Mouse (Mus musculus): Measurements from ENCODE around the gene Phactr3. TPM values are rescaled to one million over a fixed set of nuclear protein-coding genes. Genes with fewer than 3 reads are reported as not detected.

The Phactr3 gene
- total RNA-seq, 1 experiment = 1.1 TPM

GRCm38 (mm10) chr2:178277206-178277605 lies 158.4 kb downstream of the Phactr3 start:
- Histone ChIP-seq H3K36me3 (ENCODE audit: control insufficient read depth, insufficient read depth, low read length, poor library complexity, severe bottlenecking) (no peaks in the 10 kb centered on the region), H3K9me3 (ENCODE audit: control insufficient read depth, insufficient read depth, low read depth, low read length) (no peaks in the 10 kb centered on the region), H3K4me1 (ENCODE audit: control insufficient read depth in 2 of 2, insufficient read depth in 2 of 2, low read length in 2 of 2, poor library complexity in 1 of 2) (no peaks in the 10 kb centered on the region), H3K9ac (ENCODE audit: insufficient read depth, low read depth, low read length, poor library complexity, severe bottlenecking) (no peak overlapping the region), H3K4me3 (ENCODE audit: insufficient read depth in 1 of 2, low read depth in 1 of 2, low read length in 2 of 2, poor library complexity in 1 of 2, severe bottlenecking in 1 of 2) (no peak overlapping the region), H3K27ac (ENCODE audit: insufficient read depth, low read depth, low read length, poor library complexity, severe bottlenecking) (no peak overlapping the region)
- in situ Hi-C loops (cut with MboI; ENCODE audit: low sequenced_read_pairs in 2 of 2, unreplicated experiment in 2 of 2) = no loop called here
- no peak for TF ChIP-seq CHD2 (IDR thresholded peaks at IDR 0.05; ENCODE audit: low read depth, low read length)
- peak; percentile 49 for DNase-seq (ENCODE audit: low read depth, low spot score)

GRCm38 (mm10) chr2:178281183-178281582 lies 162.4 kb downstream of the Phactr3 start:
- in situ Hi-C loops (cut with MboI; ENCODE audit: low sequenced_read_pairs in 2 of 2, unreplicated experiment in 2 of 2) = no loop called here
- Histone ChIP-seq H3K27ac (ENCODE audit: insufficient read depth, low read depth, low read length, poor library complexity, severe bottlenecking) (no peak overlapping the region), H3K9me3 (ENCODE audit: control insufficient read depth, insufficient read depth, low read depth, low read length) (no peaks in the 10 kb centered on the region), H3K4me1 (ENCODE audit: control insufficient read depth in 2 of 2, insufficient read depth in 2 of 2, low read length in 2 of 2, poor library complexity in 1 of 2) (no peaks in the 10 kb centered on the region), H3K9ac (ENCODE audit: insufficient read depth, low read depth, low read length, poor library complexity, severe bottlenecking) (no peak overlapping the region), H3K36me3 (ENCODE audit: control insufficient read depth, insufficient read depth, low read length, poor library complexity, severe bottlenecking) (no peaks in the 10 kb centered on the region), H3K4me3 (ENCODE audit: insufficient read depth in 1 of 2, low read depth in 1 of 2, low read length in 2 of 2, poor library complexity in 1 of 2, severe bottlenecking in 1 of 2) (no peak overlapping the region)
- TF ChIP-seq CHD2 (IDR thresholded peaks at IDR 0.05; ENCODE audit: low read depth, low read length) (no peak), ZC3H11A (IDR thresholded peaks at IDR 0.05; ENCODE audit: borderline replicate concordance, low read depth, low read length) (no peak), MAFK (IDR thresholded peaks at IDR 0.05; ENCODE audit: insufficient read depth, low read depth, low read length) (no peak), ZNF384 (IDR thresholded peaks at IDR 0.05; ENCODE audit: low read depth, low read length) (no peak), HCFC1 (IDR thresholded peaks at IDR 0.05; ENCODE audit: borderline replicate concordance, insufficient read depth, low read length) (no peak)
- no peak for DNase-seq (ENCODE audit: low read depth, low spot score)

GRCm38 (mm10) chr2:178287285-178287684 lies 168.5 kb downstream of the Phactr3 start:
- H3K27ac ChIP-seq (ENCODE audit: insufficient read depth, low read depth, low read length, poor library complexity, severe bottlenecking) = no peak overlapping the region
- no peak overlapping the region for H3K9ac ChIP-seq (ENCODE audit: insufficient read depth, low read depth, low read length, poor library complexity, severe bottlenecking)
- no peak for TF ChIP-seq HCFC1 (IDR thresholded peaks at IDR 0.05; ENCODE audit: borderline replicate concordance, insufficient read depth, low read length)
- TF ChIP-seq CHD2 (IDR thresholded peaks at IDR 0.05; ENCODE audit: low read depth, low read length) = no peak
- TF ChIP-seq ZNF384 (IDR thresholded peaks at IDR 0.05; ENCODE audit: low read depth, low read length) = no peak
- no peak for TF ChIP-seq MAFK (IDR thresholded peaks at IDR 0.05; ENCODE audit: insufficient read depth, low read depth, low read length)
- no peak for TF ChIP-seq ZC3H11A (IDR thresholded peaks at IDR 0.05; ENCODE audit: borderline replicate concordance, low read depth, low read length)
- no peaks in the 10 kb centered on the region for H3K4me1 ChIP-seq (ENCODE audit: control insufficient read depth in 2 of 2, insufficient read depth in 2 of 2, low read length in 2 of 2, poor library complexity in 1 of 2)
- no peaks in the 10 kb centered on the region for H3K36me3 ChIP-seq (ENCODE audit: control insufficient read depth, insufficient read depth, low read length, poor library complexity, severe bottlenecking)
- in situ Hi-C loops (cut with MboI; ENCODE audit: low sequenced_read_pairs in 2 of 2, unreplicated experiment in 2 of 2) = no loop called here
- H3K9me3 ChIP-seq (ENCODE audit: control insufficient read depth, insufficient read depth, low read depth, low read length) = no peaks in the 10 kb centered on the region
- no peak overlapping the region for H3K4me3 ChIP-seq (ENCODE audit: insufficient read depth in 1 of 2, low read depth in 1 of 2, low read length in 2 of 2, poor library complexity in 1 of 2, severe bottlenecking in 1 of 2)
- DNase-seq (ENCODE audit: low read depth, low spot score) = no peak

- H3K4me3 ChIP-seq (ENCODE audit: insufficient read depth in 1 of 2, low read depth in 1 of 2, low read length in 2 of 2, poor library complexity in 1 of 2, severe bottlenecking in 1 of 2) = no peak overlapping the region
- H3K27ac ChIP-seq (ENCODE audit: insufficient read depth, low read depth, low read length, poor library complexity, severe bottlenecking) = no peak overlapping the region
- in situ Hi-C loops (cut with MboI; ENCODE audit: low sequenced_read_pairs in 2 of 2, unreplicated experiment in 2 of 2) = no loop called here
- H3K9me3 ChIP-seq (ENCODE audit: control insufficient read depth, insufficient read depth, low read depth, low read length) = no peaks in the 10 kb centered on the region
- no peak overlapping the region for H3K9ac ChIP-seq (ENCODE audit: insufficient read depth, low read depth, low read length, poor library complexity, severe bottlenecking)
- no peaks in the 10 kb centered on the region for H3K4me1 ChIP-seq (ENCODE audit: control insufficient read depth in 2 of 2, insufficient read depth in 2 of 2, low read length in 2 of 2, poor library complexity in 1 of 2)
- H3K36me3 ChIP-seq (ENCODE audit: control insufficient read depth, insufficient read depth, low read length, poor library complexity, severe bottlenecking) = no peaks in the 10 kb centered on the region
- no peak for TF ChIP-seq HCFC1 (IDR thresholded peaks at IDR 0.05; ENCODE audit: borderline replicate concordance, insufficient read depth, low read length)
- no peak for TF ChIP-seq ZC3H11A (IDR thresholded peaks at IDR 0.05; ENCODE audit: borderline replicate concordance, low read depth, low read length)
- no peak for TF ChIP-seq CHD2 (IDR thresholded peaks at IDR 0.05; ENCODE audit: low read depth, low read length)
- TF ChIP-seq ZNF384 (IDR thresholded peaks at IDR 0.05; ENCODE audit: low read depth, low read length) = no peak
- no peak for TF ChIP-seq MAFK (IDR thresholded peaks at IDR 0.05; ENCODE audit: insufficient read depth, low read depth, low read length)
- DNase-seq (ENCODE audit: low read depth, low spot score) = no peak
Measured at GRCm38 (mm10) chr2:178288666-178289065, 169.9 kb downstream of the Phactr3 start.

- no peak for TF ChIP-seq MAFK (IDR thresholded peaks at IDR 0.05; ENCODE audit: insufficient read depth, low read depth, low read length)
- TF ChIP-seq ZNF384 (IDR thresholded peaks at IDR 0.05; ENCODE audit: low read depth, low read length) = no peak
- TF ChIP-seq HCFC1 (IDR thresholded peaks at IDR 0.05; ENCODE audit: borderline replicate concordance, insufficient read depth, low read length) = no peak
- H3K9me3 ChIP-seq (ENCODE audit: control insufficient read depth, insufficient read depth, low read depth, low read length) = no peaks in the 10 kb centered on the region
- in situ Hi-C loops (cut with MboI; ENCODE audit: low sequenced_read_pairs in 2 of 2, unreplicated experiment in 2 of 2) = no loop called here
- H3K4me3 ChIP-seq (ENCODE audit: insufficient read depth in 1 of 2, low read depth in 1 of 2, low read length in 2 of 2, poor library complexity in 1 of 2, severe bottlenecking in 1 of 2) = no peak overlapping the region
- H3K36me3 ChIP-seq (ENCODE audit: control insufficient read depth, insufficient read depth, low read length, poor library complexity, severe bottlenecking) = no peaks in the 10 kb centered on the region
- DNase-seq (ENCODE audit: low read depth, low spot score) = no peak
- no peak overlapping the region for H3K27ac ChIP-seq (ENCODE audit: insufficient read depth, low read depth, low read length, poor library complexity, severe bottlenecking)
- no peak overlapping the region for H3K9ac ChIP-seq (ENCODE audit: insufficient read depth, low read depth, low read length, poor library complexity, severe bottlenecking)
- H3K4me1 ChIP-seq (ENCODE audit: control insufficient read depth in 2 of 2, insufficient read depth in 2 of 2, low read length in 2 of 2, poor library complexity in 1 of 2) = no peaks in the 10 kb centered on the region
Measured at GRCm38 (mm10) chr2:178303453-178304187, 184.8 kb downstream of the Phactr3 start.

Measured in ES-E14 (cell line).